Mouse (Mus musculus): ENCODE results near the gene Gap43. TPM values are rescaled to one million over a fixed set of nuclear protein-coding genes. Genes with fewer than 3 reads are reported as not detected.
"Not testable (repeated sequence)": the region's sequence is repeated elsewhere in the genome, so short reads cannot be mapped to it uniquely, and the experiment has no call there.

Gap43 gene
- polyA plus RNA-seq, 1 experiment = not detected

- H3K4me3 ChIP-seq (ENCODE audit: insufficient read depth, low read depth, low read length) = no peak overlapping the region
- no peak overlapping the region for H3K27ac ChIP-seq (replicated peaks; ENCODE audit: low read depth, low read length)
- H3K4me1 ChIP-seq (ENCODE audit: control insufficient read depth, insufficient read depth, insufficient read length, low read length) = no peaks in the 10 kb centered on the region
Measured at GRCm38 (mm10) chr16:42271213-42271612, 69.2 kb downstream of the Gap43 start.

- H3K4me1 ChIP-seq (ENCODE audit: control insufficient read depth, insufficient read depth, insufficient read length, low read length) = no peaks in the 10 kb centered on the region
- no peak overlapping the region for H3K27ac ChIP-seq (replicated peaks; ENCODE audit: low read depth, low read length)
- no peak overlapping the region for H3K4me3 ChIP-seq (ENCODE audit: insufficient read depth, low read depth, low read length)
Measured at GRCm38 (mm10) chr16:42269587-42269967, 70.9 kb downstream of the Gap43 start.

- H3K4me3 ChIP-seq (ENCODE audit: insufficient read depth, low read depth, low read length) = no peak overlapping the region
- H3K4me1 ChIP-seq (ENCODE audit: control insufficient read depth, insufficient read depth, insufficient read length, low read length) = no peaks in the 10 kb centered on the region
- H3K27ac ChIP-seq (replicated peaks; ENCODE audit: low read depth, low read length) = no peak overlapping the region
Measured at GRCm38 (mm10) chr16:42268843-42269586, 71.4 kb downstream of the Gap43 start.

- H3K4me3 ChIP-seq (ENCODE audit: insufficient read depth, low read depth, low read length) = no peak overlapping the region
- no peak overlapping the region for H3K27ac ChIP-seq (replicated peaks; ENCODE audit: low read depth, low read length)
- H3K4me1 ChIP-seq (ENCODE audit: control insufficient read depth, insufficient read depth, insufficient read length, low read length) = no peaks in the 10 kb centered on the region
Measured at GRCm38 (mm10) chr16:42265185-42265584, 75.3 kb downstream of the Gap43 start.

GRCm38 (mm10) chr16:42262935-42263542 lies 77.4 kb downstream of the Gap43 start:
- Histone ChIP-seq H3K27ac (replicated peaks; ENCODE audit: low read depth, low read length) (no peak overlapping the region), H3K4me3 (ENCODE audit: insufficient read depth, low read depth, low read length) (no peak overlapping the region), H3K4me1 (ENCODE audit: control insufficient read depth, insufficient read depth, insufficient read length, low read length) (no peaks in the 10 kb centered on the region)

- Histone ChIP-seq H3K4me1 (ENCODE audit: control insufficient read depth, insufficient read depth, insufficient read length, low read length) (no peaks in the 10 kb centered on the region), H3K4me3 (ENCODE audit: insufficient read depth, low read depth, low read length) (no peak overlapping the region), H3K27ac (replicated peaks; ENCODE audit: low read depth, low read length) (no peak overlapping the region)
Measured at GRCm38 (mm10) chr16:42255693-42256092, 84.8 kb downstream of the Gap43 start.

- Histone ChIP-seq H3K4me1 (ENCODE audit: control insufficient read depth, insufficient read depth, insufficient read length, low read length) (no peaks in the 10 kb centered on the region), H3K4me3 (ENCODE audit: insufficient read depth, low read depth, low read length) (no peak overlapping the region), H3K27ac (replicated peaks; ENCODE audit: low read depth, low read length) (no peak overlapping the region)
Measured at GRCm38 (mm10) chr16:42255222-42255621, 85.2 kb downstream of the Gap43 start.

- Histone ChIP-seq H3K4me3 (ENCODE audit: insufficient read depth, low read depth, low read length) (no peak overlapping the region), H3K27ac (replicated peaks; ENCODE audit: low read depth, low read length) (no peak overlapping the region), H3K4me1 (ENCODE audit: control insufficient read depth, insufficient read depth, insufficient read length, low read length) (no peaks in the 10 kb centered on the region)
Measured at GRCm38 (mm10) chr16:42252252-42252651, 88.2 kb downstream of the Gap43 start.

- not testable (repeated sequence) for H3K4me3 ChIP-seq (ENCODE audit: insufficient read depth, low read depth, low read length); H3K4me1 ChIP-seq (ENCODE audit: control insufficient read depth, insufficient read depth, insufficient read length, low read length); H3K27ac ChIP-seq (replicated peaks; ENCODE audit: low read depth, low read length)
Measured at GRCm38 (mm10) chr16:42244121-42244520, 96.3 kb downstream of the Gap43 start.

GRCm38 (mm10) chr16:42231306-42231705 lies 109.1 kb downstream of the Gap43 start:
- H3K4me1 ChIP-seq (ENCODE audit: control insufficient read depth, insufficient read depth, insufficient read length, low read length) = no peaks in the 10 kb centered on the region
- H3K4me3 ChIP-seq (ENCODE audit: insufficient read depth, low read depth, low read length) = no peak overlapping the region
- no peak overlapping the region for H3K27ac ChIP-seq (replicated peaks; ENCODE audit: low read depth, low read length)
